Mouse (Mus musculus) forebrain, embryonic 14.5 days (tissue): ENCODE data around the gene Frmd4a. TPM values are rescaled to one million over a fixed set of nuclear protein-coding genes. Genes with fewer than 3 reads are reported as not detected.

Experiments used
- ATAC-seq: fragments of 200-750 bp; cut with Nextera tagmentation; 2 replicates; pipeline ENCODE4 v1.8.0; 2017; ENCODE audit warnings: mild to moderate bottlenecking, moderate library complexity
- DNase-seq: peaks from one replicate; pipeline ENCODE4 v3.0.0-alpha.2; 2015; ENCODE audit warnings: low spot score
- H3K27ac ChIP-seq: fragments of 300-500 bp; sonication (generic); 2 replicates; pipeline ENCODE4 v1.5.1; 2014; ENCODE audit warnings: low read depth, mild to moderate bottlenecking, control low read depth, low read length, moderate library complexity
- H3K27me3 ChIP-seq: fragments of 300-500 bp; sonication (generic); replicated peaks from 2 replicates; pipeline ENCODE4 v1.6.1; 2014; ENCODE audit warnings: low read length, control low read depth, mixed read lengths; ENCODE audit not compliant: control insufficient read depth, insufficient read depth
- H3K36me3 ChIP-seq: fragments of 300-500 bp; sonication (generic); 2 replicates; pipeline ENCODE4 v1.6.1; 2014; ENCODE audit warnings: low read length, control low read depth; ENCODE audit not compliant: control insufficient read depth, insufficient read depth
- H3K4me1 ChIP-seq: fragments of 300-500 bp; sonication (generic); 2 replicates; pipeline ENCODE4 v1.6.1; 2014; ENCODE audit warnings: antibody characterized with exemption, low read length, control low read depth; ENCODE audit not compliant: control insufficient read depth, insufficient read depth
- H3K4me2 ChIP-seq: fragments of 300-500 bp; sonication (generic); 2 replicates; pipeline ENCODE4 v1.6.1; 2014; ENCODE audit warnings: mild to moderate bottlenecking, control low read depth, low read length
- H3K4me3 ChIP-seq: fragments of 300-500 bp; sonication (generic); 2 replicates; pipeline ENCODE4 v1.5.1; 2014; ENCODE audit warnings: low read depth, low read length, control low read depth
- H3K9ac ChIP-seq: fragments of 300-500 bp; sonication (generic); 2 replicates; pipeline ENCODE4 v1.6.1; 2014; ENCODE audit warnings: mild to moderate bottlenecking, low read length, control low read depth, moderate library complexity
- H3K9me3 ChIP-seq: fragments of 300-500 bp; sonication (generic); replicated peaks from 2 replicates; pipeline ENCODE4 v1.6.1; 2016; ENCODE audit warnings: low read length, control low read depth, mixed read lengths; ENCODE audit not compliant: control insufficient read depth
- WGBS: fragments of 180-500 bp; shearing (Covaris S2); extraction: QIAGEN DNeasy Blood & Tissue Kit; methylation state at CpG from one replicate; pipeline ENCODE4 v1.1.7; 2014; 5-methylcytosine and 5-hydroxymethylcytosine counted together
- polyA plus RNA-seq: library from polyadenylated mRNA; unstranded; fragments of >200 nt; fragmentation: Nextera tagmentation; extraction: Ambion mirVana; gene quantifications from 2 replicates; pipeline ENCODE4 v1.2.1, GENCODE M21; 2014

Frmd4a gene
- polyA plus RNA-seq, 1 experiment from 2014 or later: 36.9 TPM

- Histone ChIP-seq H3K9ac (no peak overlapping the region), H3K4me1 (peaks cover 3% of the 10 kb centered on the region; the same call in 1 of the 2 replicates), H3K4me2 (no peak overlapping the region), H3K4me3 (no peak overlapping the region), H3K36me3 (peaks cover 4% of the 10 kb centered on the region; the same call in 1 of the 2 replicates), H3K9me3 (no peaks in the 10 kb centered on the region), H3K27ac (no peak overlapping the region), H3K27me3 (no peaks in the 10 kb centered on the region)
- no peak for ATAC-seq
- 68% methylated on average over 7 of the region's 7 CpGs for WGBS
- DNase-seq: no peak
These were observed 509.6 kb downstream of the Frmd4a start for GRCm38 (mm10) chr2:4527094-4527493.

GRCm38 (mm10) chr2:4529254-4529729, 511.8 kb downstream of the Frmd4a start:
- H3K27me3 ChIP-seq: no peaks in the 10 kb centered on the region
- H3K9me3 ChIP-seq: no peaks in the 10 kb centered on the region
- peak; percentile 72 for ATAC-seq
- H3K4me2 ChIP-seq: no peak overlapping the region
- peak overlapping the region; percentile 45; the same call in 1 of the 2 replicates for H3K27ac ChIP-seq
- no peak overlapping the region; the same call in 1 of the 2 replicates for H3K9ac ChIP-seq
- H3K4me1 ChIP-seq: peaks cover 3% of the 10 kb centered on the region; the same call in 1 of the 2 replicates
- peak; percentile 57 for DNase-seq
- H3K4me3 ChIP-seq: no peak overlapping the region
- peaks cover 10% of the 10 kb centered on the region; the same call in 1 of the 2 replicates for H3K36me3 ChIP-seq
- WGBS: 34% methylated on average over 9 of the region's 9 CpGs

- 96% methylated on average over 11 of the region's 11 CpGs for WGBS
- peaks cover 3% of the 10 kb centered on the region; the same call in 1 of the 2 replicates for H3K4me1 ChIP-seq
- no peaks in the 10 kb centered on the region for H3K27me3 ChIP-seq
- ATAC-seq (no peak), DNase-seq (no peak)
- H3K27ac ChIP-seq: no peak overlapping the region
- H3K9me3 ChIP-seq: no peaks in the 10 kb centered on the region
- H3K4me3 ChIP-seq: no peak overlapping the region
- no peak overlapping the region for H3K9ac ChIP-seq
- peaks cover 28% of the 10 kb centered on the region for H3K36me3 ChIP-seq
- no peak overlapping the region for H3K4me2 ChIP-seq
These were observed 514.1 kb downstream of the Frmd4a start for GRCm38 (mm10) chr2:4531533-4532197.

GRCm38 (mm10) chr2:4532198-4532568, 514.7 kb downstream of the Frmd4a start:
- no peaks in the 10 kb centered on the region for H3K9me3 ChIP-seq
- peaks cover 3% of the 10 kb centered on the region; the same call in 1 of the 2 replicates for H3K4me1 ChIP-seq
- WGBS: 95% methylated on average over 5 of the region's 5 CpGs
- H3K4me3 ChIP-seq: no peak overlapping the region
- H3K27me3 ChIP-seq: no peaks in the 10 kb centered on the region
- peaks cover 33% of the 10 kb centered on the region for H3K36me3 ChIP-seq
- H3K4me2 ChIP-seq: no peak overlapping the region
- no peak for DNase-seq
- no peak for ATAC-seq
- no peak overlapping the region for H3K9ac ChIP-seq
- H3K27ac ChIP-seq: no peak overlapping the region

- Histone ChIP-seq H3K9me3 (no peaks in the 10 kb centered on the region), H3K27me3 (no peaks in the 10 kb centered on the region), H3K4me2 (no peak overlapping the region), H3K9ac (no peak overlapping the region), H3K27ac (no peak overlapping the region), H3K4me1 (peaks cover 3% of the 10 kb centered on the region; the same call in 1 of the 2 replicates), H3K4me3 (no peak overlapping the region), H3K36me3 (peaks cover 41% of the 10 kb centered on the region)
- DNase-seq (no peak), ATAC-seq (no peak)
- WGBS: 98% methylated on average over 6 of the region's 6 CpGs
These were observed 515.4 kb downstream of the Frmd4a start for GRCm38 (mm10) chr2:4532945-4533344.

GRCm38 (mm10) chr2:4535187-4535864, 517.8 kb downstream of the Frmd4a start:
- Histone ChIP-seq H3K36me3 (peaks cover 53% of the 10 kb centered on the region), H3K27ac (no peak overlapping the region), H3K4me2 (no peak overlapping the region), H3K27me3 (no peaks in the 10 kb centered on the region), H3K9ac (no peak overlapping the region), H3K9me3 (no peaks in the 10 kb centered on the region), H3K4me3 (no peak overlapping the region), H3K4me1 (no peaks in the 10 kb centered on the region)
- DNase-seq (no peak), ATAC-seq (no peak)
- 90% methylated on average over 9 of the region's 9 CpGs for WGBS

- DNase-seq: no peak
- Histone ChIP-seq H3K27me3 (no peaks in the 10 kb centered on the region), H3K27ac (0 out of 2 replicates have a peak overlapping the region, but pooled peaks have one; percentile 1), H3K36me3 (peaks cover 30% of the 10 kb centered on the region), H3K4me1 (peaks cover 16% of the 10 kb centered on the region), H3K9me3 (no peaks in the 10 kb centered on the region), H3K9ac (no peak overlapping the region), H3K4me3 (no peak overlapping the region), H3K4me2 (no peak overlapping the region)
- WGBS: 76% methylated on average over 4 of the region's 4 CpGs
- ATAC-seq: no peak
These were observed 523.8 kb downstream of the Frmd4a start for GRCm38 (mm10) chr2:4541330-4541729.

GRCm38 (mm10) chr2:4541844-4542628, 524.5 kb downstream of the Frmd4a start:
- Histone ChIP-seq H3K4me1 (peaks cover 19% of the 10 kb centered on the region), H3K4me3 (no peak overlapping the region), H3K27me3 (no peaks in the 10 kb centered on the region), H3K36me3 (peaks cover 24% of the 10 kb centered on the region), H3K27ac (peak overlapping the region; percentile 71; the same call in 1 of the 2 replicates), H3K9me3 (no peaks in the 10 kb centered on the region), H3K4me2 (no peak overlapping the region), H3K9ac (no peak overlapping the region)
- 0 out of 2 replicates have a peak, but pooled peaks have one; percentile 32 for ATAC-seq
- peak; percentile 46 for DNase-seq
- WGBS: 24% methylated on average over 11 of the region's 11 CpGs
